17 mouse cellular contexts compared by ENCODE assay signal in the genomic region with DNA sequence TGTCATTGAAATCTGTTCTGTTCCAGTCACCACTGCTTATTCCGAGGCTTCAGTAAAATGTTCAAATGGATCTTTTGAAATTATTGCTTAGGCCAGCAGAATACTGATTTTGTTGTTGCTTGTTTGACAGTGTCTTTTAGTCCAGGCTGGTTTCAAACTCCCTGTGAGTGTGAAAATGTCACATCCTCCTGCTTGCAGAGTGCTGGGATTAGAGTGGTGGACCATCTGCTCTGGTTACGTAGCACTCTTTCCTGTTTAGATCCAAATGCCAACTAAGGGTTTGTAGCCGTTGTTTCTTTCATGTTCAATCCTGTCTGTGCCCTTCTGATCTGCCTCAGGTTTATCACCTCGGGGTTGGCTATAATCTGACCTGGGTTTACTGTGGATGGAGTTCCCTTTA.
"Had no signal": no experiment of that assay in that cellular context is flagged by ENCODE, and none has a peak within 500 bp of the region (broad histone marks: within the 10 kb centered on the region; RNA-seq: fewer than 3 reads in every experiment).

No protein-coding gene starts in this region.

- DNase-seq: liver, postnatal 0 days; lung, adult 2 months; lung, postnatal 14 days; lung, postnatal 36 days; midbrain, embryonic 14.5 days; right cerebral cortex, postnatal 14 days; thymus, adult 2 months; thymus, postnatal 25 days; thymus, postnatal 4 days had no signal

- ATAC-seq: liver, postnatal 0 days; lung, postnatal 0 days had no signal

- H3K4me1 ChIP-seq: lung, embryonic 15.5 days; midbrain, embryonic 10.5 days; midbrain, embryonic 12.5 days; neural tube, embryonic 12.5 days; stomach, embryonic 15.5 days had no signal

- H3K9me3 ChIP-seq: lung, embryonic 15.5 days; midbrain, embryonic 10.5 days; midbrain, embryonic 12.5 days; neural tube, embryonic 12.5 days; stomach, embryonic 15.5 days had no signal

- H3K36me3 ChIP-seq: lung, embryonic 15.5 days; midbrain, embryonic 10.5 days; midbrain, embryonic 12.5 days; neural tube, embryonic 12.5 days; stomach, embryonic 15.5 days had no signal

- H3K27ac ChIP-seq: lung, embryonic 15.5 days; macrophage; midbrain, embryonic 10.5 days; midbrain, embryonic 12.5 days; neural tube, embryonic 12.5 days; stomach, embryonic 15.5 days; stomach, postnatal 0 days had no signal

- H3K4me3 ChIP-seq: lung, embryonic 15.5 days; midbrain, embryonic 10.5 days; midbrain, embryonic 12.5 days; neural tube, embryonic 12.5 days; stomach, embryonic 15.5 days had no signal

- H3K27me3 ChIP-seq: lung, embryonic 15.5 days; midbrain, embryonic 12.5 days; neural tube, embryonic 12.5 days; stomach, embryonic 15.5 days had no signal

- H3K9ac ChIP-seq: liver, postnatal 0 days; lung, embryonic 15.5 days; midbrain, embryonic 12.5 days; neural tube, embryonic 12.5 days; stomach, embryonic 15.5 days had no signal

- H3K4me2 ChIP-seq: lung, embryonic 15.5 days; midbrain, embryonic 12.5 days; neural tube, embryonic 12.5 days; stomach, embryonic 15.5 days had no signal
